Mouse (Mus musculus) neural tube, embryonic 13.5 days (tissue): ENCODE results near the gene Renbp. TPM values are rescaled to one million over a fixed set of nuclear protein-coding genes. Genes with fewer than 3 reads are reported as not detected.
A peak's percentile ranks its signal among the peaks of the same experiment; 100 is the strongest.

Experiments used
- ATAC-seq: fragments of 200-750 bp; cut with Nextera tagmentation; 2 replicates; pipeline ENCODE4 v1.8.0; 2017; ENCODE audit warnings: low read depth, mild to moderate bottlenecking, moderate TSS enrichment, moderate library complexity
- H3K27ac ChIP-seq: fragments of 300-500 bp; sonication (generic); replicated peaks from 2 replicates; pipeline ENCODE4 v1.5.1; 2015; ENCODE audit warnings: moderate library complexity, mild to moderate bottlenecking, inconsistent platforms
- H3K27me3 ChIP-seq: fragments of 300-500 bp; sonication (generic); 2 replicates; pipeline ENCODE4 v1.6.1; 2015; ENCODE audit warnings: mild to moderate bottlenecking, inconsistent platforms
- H3K36me3 ChIP-seq: fragments of 300-500 bp; sonication (generic); 2 replicates; pipeline ENCODE4 v1.6.1; 2015; ENCODE audit warnings: mild to moderate bottlenecking, inconsistent platforms
- H3K4me1 ChIP-seq: fragments of 300-500 bp; sonication (generic); replicated peaks from 2 replicates; pipeline ENCODE4 v1.6.1; 2015; ENCODE audit warnings: inconsistent platforms
- H3K4me2 ChIP-seq: fragments of 300-500 bp; sonication (generic); 2 replicates; pipeline ENCODE4 v1.6.1; 2015; ENCODE audit warnings: inconsistent platforms, mild to moderate bottlenecking, moderate library complexity
- H3K4me3 ChIP-seq: fragments of 300-500 bp; sonication (generic); 2 replicates; pipeline ENCODE4 v1.5.1; 2015; ENCODE audit warnings: mild to moderate bottlenecking, inconsistent platforms
- H3K9ac ChIP-seq: fragments of 300-500 bp; sonication (generic); 2 replicates; pipeline ENCODE4 v1.6.1; 2015; ENCODE audit warnings: moderate library complexity, mild to moderate bottlenecking, inconsistent platforms
- H3K9me3 ChIP-seq: fragments of 300-500 bp; sonication (generic); 2 replicates; pipeline ENCODE4 v1.6.1; 2016; ENCODE audit warnings: inconsistent platforms
- WGBS: fragments of 180-500 bp; shearing (Covaris S2); methylation state at CpG from one replicate; pipeline ENCODE4 v1.1.7; 2015; 5-methylcytosine and 5-hydroxymethylcytosine counted together
- polyA plus RNA-seq: library from polyadenylated mRNA; unstranded; fragments of >200 nt; fragmentation: Nextera tagmentation; extraction: Ambion mirVana; gene quantifications from 2 replicates; pipeline ENCODE4 v1.2.1, GENCODE M21; 2015

The Renbp gene
- polyA plus RNA-seq, 1 experiment from 2014 or later: 13.2 TPM

DNA sequence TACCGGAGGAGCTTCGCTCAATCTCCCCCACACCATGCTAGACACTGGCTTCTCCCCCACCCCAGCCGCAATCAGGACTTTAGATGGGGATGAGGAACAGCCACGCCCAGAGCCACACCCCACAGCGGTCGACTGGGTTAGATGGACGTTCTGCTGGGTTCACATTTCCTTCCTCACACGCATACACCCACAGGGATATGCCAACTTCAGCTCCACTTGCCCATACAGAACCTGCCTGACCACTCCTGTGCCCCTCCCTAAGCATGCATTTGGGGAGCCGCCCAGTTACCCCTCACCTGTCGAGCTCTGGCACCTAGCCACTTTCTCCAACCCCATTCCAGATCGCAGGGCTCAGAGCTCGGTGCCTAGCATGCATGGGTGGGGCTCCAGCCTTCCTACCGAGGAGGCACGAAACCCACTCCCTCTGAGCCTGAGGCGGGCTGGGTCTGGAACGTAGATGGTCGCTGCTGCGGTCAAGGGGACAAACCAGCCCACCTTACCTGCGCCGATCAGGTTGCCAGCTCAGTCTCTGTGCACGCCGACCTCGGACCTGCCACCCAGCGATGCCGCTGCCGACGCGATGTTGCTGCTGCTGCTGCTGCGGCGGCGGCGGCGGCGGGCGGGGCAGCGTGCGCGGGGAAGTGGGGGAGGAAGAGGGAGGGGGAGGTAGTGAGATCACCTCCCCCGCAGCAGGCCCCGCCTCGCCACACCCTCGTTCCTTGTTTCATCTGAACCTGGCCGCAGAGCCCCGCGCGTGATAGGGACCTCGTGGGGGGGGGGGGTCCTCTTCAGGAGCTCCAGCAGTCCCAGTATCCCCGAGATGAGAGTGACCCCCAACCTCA, 50.2 kb downstream of the Renbp start:
- peak overlapping the region; percentile 53 for H3K4me3 ChIP-seq
- peak overlapping the region; percentile 55 for H3K4me2 ChIP-seq
- ATAC-seq: peak; percentile 59
- peaks cover 25% of the 10 kb centered on the region; the same call in 1 of the 2 replicates for H3K4me1 ChIP-seq
- peak overlapping the region; percentile 81 for H3K9ac ChIP-seq
- no peaks in the 10 kb centered on the region for H3K36me3 ChIP-seq
- H3K27me3 ChIP-seq: peaks cover 2% of the 10 kb centered on the region; the same call in 1 of the 2 replicates
- H3K27ac ChIP-seq: peak overlapping the region; percentile 79
- 21% methylated on average over 41 of the region's 48 CpGs for WGBS
- H3K9me3 ChIP-seq: no peaks in the 10 kb centered on the region

DNA sequence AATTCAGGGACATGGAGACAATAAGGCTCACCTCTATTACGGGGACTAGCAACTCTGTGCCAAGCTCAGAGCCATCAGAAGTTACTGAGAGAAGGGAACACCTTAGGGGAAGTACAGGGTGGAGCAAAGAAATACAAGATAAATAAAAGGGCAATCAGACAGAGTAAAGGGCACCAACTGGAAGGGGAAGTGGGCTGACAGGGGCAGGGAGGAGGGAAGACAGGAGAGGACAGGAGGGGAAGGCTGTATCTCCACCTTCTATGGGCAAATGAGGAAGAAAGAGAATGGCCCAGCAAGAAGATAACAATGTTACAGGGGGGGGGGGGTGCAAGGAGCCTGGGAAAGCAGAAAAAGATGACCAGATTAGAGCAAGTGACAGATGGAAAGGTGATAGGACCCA, 53.6 kb downstream of the Renbp start:
- H3K9ac ChIP-seq: peak overlapping the region; percentile 17; the same call in 1 of the 2 replicates
- H3K9me3 ChIP-seq: no peaks in the 10 kb centered on the region
- no peak overlapping the region for H3K27ac ChIP-seq
- no peak for ATAC-seq
- H3K4me2 ChIP-seq: peak overlapping the region; percentile 40
- H3K36me3 ChIP-seq: no peaks in the 10 kb centered on the region
- peaks cover 37% of the 10 kb centered on the region for H3K4me1 ChIP-seq
- H3K4me3 ChIP-seq: no peak overlapping the region
- H3K27me3 ChIP-seq: peaks cover 2% of the 10 kb centered on the region; the same call in 1 of the 2 replicates
- 69% methylated on average over 1 of the region's 1 CpGs for WGBS

DNA sequence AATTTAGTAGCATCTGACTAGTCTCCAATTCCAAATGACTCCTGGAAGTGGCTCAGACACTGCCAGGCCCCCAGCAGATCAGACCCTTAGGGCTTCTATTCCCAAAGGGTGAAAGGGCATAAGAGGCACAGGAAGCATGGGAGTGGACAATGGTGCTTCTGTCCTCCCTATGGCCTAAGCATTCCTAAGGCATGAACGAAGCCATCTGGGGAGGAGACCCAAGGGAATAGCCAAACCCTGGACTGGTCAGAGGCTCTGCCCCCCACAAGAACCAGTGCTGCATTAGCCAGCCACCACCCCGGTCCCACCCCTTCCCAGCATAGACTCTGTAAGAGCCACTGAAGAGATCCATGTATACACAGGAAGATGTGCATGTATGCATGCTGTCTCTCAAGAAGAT, 54.8 kb downstream of the Renbp start:
- H3K9ac ChIP-seq: 0 out of 2 replicates have a peak overlapping the region, but pooled peaks have one; percentile 8
- no peak for ATAC-seq
- peak overlapping the region; percentile 40 for H3K4me2 ChIP-seq
- no peaks in the 10 kb centered on the region for H3K9me3 ChIP-seq
- H3K27ac ChIP-seq: no peak overlapping the region
- H3K4me1 ChIP-seq: peaks cover 34% of the 10 kb centered on the region
- peaks cover 2% of the 10 kb centered on the region; the same call in 1 of the 2 replicates for H3K27me3 ChIP-seq
- WGBS: 56% methylated on average over 2 of the region's 2 CpGs
- no peak overlapping the region for H3K4me3 ChIP-seq
- H3K36me3 ChIP-seq: no peaks in the 10 kb centered on the region

Other genes starting within 250 kb of the Renbp start
- 147 and 150 TPM in 2 replicates for gene Bcap31, start 214.7 kb downstream of the Renbp start, polyA plus RNA-seq
- gene Abcd1, start 214.3 kb downstream of the Renbp start, polyA plus RNA-seq: 10.3 and 11.1 TPM in 2 replicates
- 0.50 and 0.73 TPM in 2 replicates for gene Plxnb3, start 173.8 kb downstream of the Renbp start, polyA plus RNA-seq
- gene Srpk3, start 156.4 kb downstream of the Renbp start, polyA plus RNA-seq: 2.6 and 5.1 TPM in 2 replicates
- gene Idh3g, start 144.0 kb downstream of the Renbp start, polyA plus RNA-seq: 226 and 232 TPM in 2 replicates
- 144 and 160 TPM in 2 replicates for gene Ssr4, start 143.8 kb downstream of the Renbp start, polyA plus RNA-seq
- gene Pdzd4, start 105.9 kb downstream of the Renbp start, polyA plus RNA-seq: 2.6 and 3.2 TPM in 2 replicates
- gene Avpr2, start 38.7 kb downstream of the Renbp start, polyA plus RNA-seq: 0.14 and 0.15 TPM in 2 replicates
- gene L1cam, start 34.7 kb downstream of the Renbp start, polyA plus RNA-seq: 97.6 and 98.7 TPM in 2 replicates
- gene Arhgap4, start 9.0 kb downstream of the Renbp start, polyA plus RNA-seq: 2.8 and 3.2 TPM in 2 replicates
- gene Naa10, start 8.9 kb downstream of the Renbp start, polyA plus RNA-seq: 97.3 and 112 TPM in 2 replicates
- 44.4 and 48.9 TPM in 2 replicates for gene Hcfc1, start 35.5 kb upstream of the Renbp start, polyA plus RNA-seq
- 39.9 and 45.4 TPM in 2 replicates for gene Irak1, start 93.1 kb upstream of the Renbp start, polyA plus RNA-seq
- not detected in 2 replicates for gene Opn1mw, start 196.6 kb upstream of the Renbp start, polyA plus RNA-seq
- 12.9 and 15.4 TPM in 2 replicates for gene Mecp2, start 204.5 kb upstream of the Renbp start, polyA plus RNA-seq
- not detected in 2 replicates for gene Tex28, start 237.0 kb upstream of the Renbp start, polyA plus RNA-seq
- gene Tktl1, start 246.4 kb upstream of the Renbp start, polyA plus RNA-seq: 0.07 TPM in 1 of 2 replicates, not detected in the other